Mouse (Mus musculus) ES-E14 (cell line): ENCODE data around the gene E130308A19Rik.

Experiments
- HCFC1 ChIP-seq: IDR thresholded peaks from 2 replicates; pipeline ENCODE4 v1.6.1; 2012; ENCODE audit warnings: low read length, inconsistent platforms, borderline replicate concordance; ENCODE audit not compliant: insufficient read depth
- MAFK ChIP-seq: IDR thresholded peaks from 2 replicates; pipeline ENCODE4 v1.6.1; 2014; ENCODE audit warnings: mild to moderate bottlenecking, low read depth, low read length, inconsistent platforms; ENCODE audit not compliant: insufficient read depth
- ZC3H11A ChIP-seq: IDR thresholded peaks from 2 replicates; pipeline ENCODE4 v1.6.1; 2012; ENCODE audit warnings: low read depth, mild to moderate bottlenecking, inconsistent platforms, low read length, borderline replicate concordance
- ZNF384 ChIP-seq: IDR thresholded peaks from 2 replicates; pipeline ENCODE4 v1.6.1; 2012; ENCODE audit warnings: low read depth, low read length, inconsistent platforms

- TF ChIP-seq ZC3H11A, result no peak
- no peak for TF ChIP-seq ZNF384
- no peak for TF ChIP-seq HCFC1
- no peak for TF ChIP-seq MAFK
Measured at GRCm38 (mm10) chr4:59760636-59761364, 134.8 kb downstream of the E130308A19Rik start.
